Mouse (Mus musculus): Measurements from ENCODE around the gene Sema3e.
A peak's percentile ranks its signal among the peaks of the same experiment; 100 is the strongest.

Gene Sema3e

GRCm38 (mm10) chr5:14088100-14088499, 63.0 kb downstream of the Sema3e start:
- peak; percentile 46 for DNase-seq (ENCODE audit: low spot score)

- no peak for DNase-seq (ENCODE audit: low spot score)
Observed at GRCm38 (mm10) chr5:14089875-14090608, 65.0 kb downstream of the Sema3e start.

- DNase-seq (ENCODE audit: low spot score), result no peak
Observed at GRCm38 (mm10) chr5:14090609-14090969, 65.5 kb downstream of the Sema3e start.

GRCm38 (mm10) chr5:14092262-14092776, 67.2 kb downstream of the Sema3e start:
- DNase-seq (ENCODE audit: low spot score), result no peak

- DNase-seq (ENCODE audit: low spot score), result no peak
Observed at GRCm38 (mm10) chr5:14096196-14096595, 71.1 kb downstream of the Sema3e start.

- DNase-seq (ENCODE audit: low spot score), result no peak
Observed at GRCm38 (mm10) chr5:14098677-14099076, 73.6 kb downstream of the Sema3e start.

GRCm38 (mm10) chr5:14107365-14107764, 82.3 kb downstream of the Sema3e start:
- DNase-seq (ENCODE audit: low spot score), result no peak

- DNase-seq (ENCODE audit: low spot score), result no peak
Observed at GRCm38 (mm10) chr5:14109001-14109400, 83.9 kb downstream of the Sema3e start.

GRCm38 (mm10) chr5:14111401-14111800, 86.3 kb downstream of the Sema3e start:
- DNase-seq (ENCODE audit: low spot score), result no peak

- no peak for DNase-seq (ENCODE audit: low spot score)
Observed at GRCm38 (mm10) chr5:14121902-14122301, 96.8 kb downstream of the Sema3e start.

- no peak for DNase-seq (ENCODE audit: low spot score)
Observed at GRCm38 (mm10) chr5:14126591-14126990, 101.5 kb downstream of the Sema3e start.

- DNase-seq (ENCODE audit: low spot score), result no peak
Observed at GRCm38 (mm10) chr5:14135929-14136328, 110.9 kb downstream of the Sema3e start.

GRCm38 (mm10) chr5:14138725-14139124, 113.6 kb downstream of the Sema3e start:
- DNase-seq (ENCODE audit: low spot score), result no peak

- no peak for DNase-seq (ENCODE audit: low spot score)
Observed at GRCm38 (mm10) chr5:14162579-14162978, 137.5 kb downstream of the Sema3e start.

- DNase-seq (ENCODE audit: low spot score), result no peak
Observed at GRCm38 (mm10) chr5:14163280-14163679, 138.2 kb downstream of the Sema3e start.

- DNase-seq (ENCODE audit: low spot score), result no peak
Observed at GRCm38 (mm10) chr5:14167776-14168175, 142.7 kb downstream of the Sema3e start.

GRCm38 (mm10) chr5:14173355-14174183, 148.5 kb downstream of the Sema3e start:
- no peak for DNase-seq (ENCODE audit: low spot score)

- DNase-seq (ENCODE audit: low spot score), result no peak
Observed at GRCm38 (mm10) chr5:14180571-14180970, 155.5 kb downstream of the Sema3e start.

- no peak for DNase-seq (ENCODE audit: low spot score)
Observed at GRCm38 (mm10) chr5:14182156-14182555, 157.1 kb downstream of the Sema3e start.

GRCm38 (mm10) chr5:14195172-14195819, 170.2 kb downstream of the Sema3e start:
- peak; percentile 31 for DNase-seq (ENCODE audit: low spot score)

- DNase-seq (ENCODE audit: low spot score), result no peak
Observed at GRCm38 (mm10) chr5:14198344-14199040, 173.4 kb downstream of the Sema3e start.

- DNase-seq (ENCODE audit: low spot score), result no peak
Observed at GRCm38 (mm10) chr5:14206794-14207193, 181.7 kb downstream of the Sema3e start.
